Mouse (Mus musculus) adrenal gland, adult 18-20 months (tissue): ENCODE measurements at regions not wholly inside any gene's neighbourhood (a gene's known extent, or its start where the extent isn't known, plus 50 kb on each side); places are given as distances from the start of the nearest gene placed in this dataset.

Experiments
- DNase-seq, 2 experiments: peaks; one replicate each; pipeline ENCODE4 v3.0.0; 2021 to 2022; ENCODE audit warnings: low spot score in 2 of 2

DNA sequence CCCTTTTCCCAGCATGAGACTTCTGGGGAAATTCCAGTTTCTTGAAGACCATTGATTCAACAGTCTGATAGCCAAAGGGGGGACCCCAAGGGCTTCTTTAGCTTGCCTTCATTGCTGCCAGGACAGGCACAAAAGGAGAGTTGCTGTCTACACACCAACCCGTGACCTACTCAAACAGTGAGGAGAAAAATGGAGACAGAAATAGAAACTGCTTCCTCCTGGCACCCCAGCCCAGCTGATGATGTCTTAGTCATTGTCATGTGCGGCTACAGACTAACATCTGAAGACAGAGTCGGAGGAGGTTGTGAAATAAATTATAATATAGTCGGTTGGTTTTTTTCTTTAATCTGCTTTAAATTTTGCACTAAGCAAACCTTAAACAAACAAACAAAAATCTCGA lies 243.2 kb upstream of the Jmjd1c start:
- DNase-seq: no peak

DNA sequence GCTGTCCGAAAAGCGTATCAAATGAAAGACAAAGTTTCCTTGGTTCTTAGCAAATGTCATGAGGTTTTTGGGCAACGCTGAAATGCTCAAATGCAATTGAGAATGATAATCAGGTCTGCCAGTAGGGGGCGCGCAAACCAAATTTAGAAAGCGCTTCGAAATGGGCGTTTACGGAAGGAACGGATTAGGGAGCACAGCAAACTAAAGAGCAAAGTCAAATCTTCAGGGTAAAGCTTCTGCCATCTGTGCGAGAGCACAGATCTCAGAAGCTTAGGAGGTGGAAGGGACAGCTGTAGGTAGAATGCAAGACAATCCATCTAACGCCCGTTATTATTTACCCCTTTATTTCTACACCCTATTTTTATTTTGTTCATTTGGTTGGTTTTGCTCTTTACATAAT lies 242.7 kb upstream of the Jmjd1c start:
- DNase-seq: peak; percentile 86 to 91

DNA sequence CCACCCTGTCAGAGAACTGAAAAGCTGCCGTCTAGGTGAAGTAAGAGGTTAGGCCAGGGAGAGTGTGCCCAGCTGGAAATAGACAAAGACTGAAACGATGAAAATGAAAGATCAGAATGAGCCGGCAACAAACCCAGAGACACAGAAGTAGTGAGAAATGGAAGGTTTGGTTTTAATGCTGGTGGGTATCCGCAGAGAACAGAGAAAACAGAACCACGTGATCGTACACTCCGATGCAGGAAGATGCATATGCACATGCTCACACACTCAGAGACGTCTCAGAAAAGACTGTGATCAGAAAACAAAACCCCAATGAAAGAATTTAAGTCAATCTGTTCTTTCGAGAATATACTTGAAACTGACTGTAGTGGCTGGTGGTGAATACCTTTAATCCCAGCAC lies 241.0 kb upstream of the Jmjd1c start:
- no peak for DNase-seq

DNA sequence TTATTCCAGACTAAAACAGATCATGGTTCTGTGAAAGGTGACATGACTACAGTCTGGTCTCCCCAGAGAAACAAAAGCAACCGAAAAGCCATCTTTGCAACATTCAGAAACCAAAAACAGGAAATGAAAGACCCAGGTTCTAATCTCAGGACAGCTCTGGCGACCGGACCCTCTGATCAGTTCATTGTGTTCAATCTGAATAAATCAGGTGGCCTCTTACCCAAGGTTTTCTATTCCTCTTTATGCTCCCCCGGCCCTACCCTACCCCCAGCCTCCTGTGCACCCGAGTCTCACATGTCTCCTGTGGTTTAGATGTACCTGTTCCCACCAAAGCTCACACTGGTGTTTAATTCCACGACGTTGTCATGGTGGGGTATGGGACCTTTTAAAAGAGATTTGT lies 238.6 kb upstream of the Jmjd1c start:
- no peak for DNase-seq

DNA sequence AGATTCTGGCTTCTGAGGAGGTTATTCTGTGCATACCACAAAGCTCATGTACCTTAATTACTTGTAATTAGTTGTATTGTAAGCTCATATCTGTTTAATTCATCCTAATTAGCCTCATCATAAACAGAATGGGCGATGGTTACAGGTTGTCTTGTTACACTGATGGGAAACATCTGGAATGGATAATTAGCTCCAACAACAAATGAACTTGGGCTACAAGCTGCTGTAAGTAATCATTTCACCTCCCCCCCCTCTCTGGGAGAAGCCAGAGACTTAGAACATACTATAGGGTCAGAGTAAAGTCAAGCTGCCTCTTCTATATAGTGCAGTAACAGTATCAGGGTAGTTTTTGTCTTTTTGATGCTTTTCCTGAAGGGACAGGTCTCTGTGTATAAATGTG lies 234.5 kb upstream of the Jmjd1c start:
- DNase-seq: no peak

DNA sequence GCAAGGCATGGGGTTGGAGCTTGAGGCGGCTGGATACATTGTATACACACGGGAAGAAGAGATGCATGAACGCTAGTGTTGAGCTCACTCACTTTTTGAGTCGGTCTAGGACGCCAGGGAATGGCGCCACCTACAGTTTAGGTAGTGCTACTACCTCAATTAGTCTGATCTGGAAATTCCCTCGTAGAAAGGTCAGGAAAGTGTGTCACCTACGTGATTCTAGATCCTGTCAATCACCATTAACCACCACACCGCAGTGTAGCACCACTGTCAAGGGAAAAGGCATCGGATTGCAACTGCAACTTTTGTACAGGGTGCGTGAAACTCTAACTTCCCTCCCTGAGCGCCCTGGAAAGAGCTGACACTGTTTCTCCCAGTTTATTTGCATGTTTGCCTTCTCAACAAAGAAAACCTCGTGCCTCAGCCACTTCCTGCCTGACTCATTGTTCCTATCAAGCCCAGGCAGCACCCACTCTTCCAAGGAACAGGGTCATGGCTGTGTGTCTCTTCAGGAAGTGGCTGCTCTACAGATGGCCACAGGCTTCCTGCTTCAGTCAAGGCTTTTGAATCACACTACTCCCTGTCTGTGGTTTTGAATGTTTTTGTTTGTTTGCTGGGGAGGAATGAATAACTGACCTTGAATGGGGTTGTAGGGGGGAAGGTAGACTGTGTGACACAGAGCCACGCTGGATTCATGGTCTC lies 231.6 kb upstream of the Jmjd1c start:
- DNase-seq: peak; percentile 35 to 36

DNA sequence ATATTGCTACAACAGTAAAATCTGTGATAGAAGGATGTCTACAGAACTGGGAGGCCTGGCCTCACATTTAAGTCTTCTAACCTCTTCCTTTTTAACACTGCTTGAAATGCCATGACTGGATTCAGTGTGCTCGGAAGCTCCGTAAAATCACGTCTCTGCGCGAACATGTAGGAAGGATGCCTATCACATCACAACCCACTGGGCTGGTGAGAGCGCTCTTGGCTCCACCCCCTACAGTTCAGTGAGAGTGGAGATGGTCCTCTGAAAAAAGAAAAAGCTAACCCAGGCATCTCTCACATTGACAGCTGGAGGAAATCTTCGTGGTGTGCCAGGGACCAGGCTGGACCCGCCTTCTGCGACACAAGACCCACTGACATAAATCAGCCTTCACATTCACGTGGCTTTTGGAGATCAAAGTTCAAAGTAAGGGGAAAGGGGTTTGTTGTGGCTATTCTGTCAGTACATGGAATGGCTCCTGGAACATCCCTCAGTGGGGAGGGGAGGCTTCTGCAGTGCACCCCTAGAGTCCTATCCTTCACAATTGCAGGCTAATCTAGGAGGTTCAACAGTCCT lies 230.8 kb upstream of the Jmjd1c start:
- no peak for DNase-seq

DNA sequence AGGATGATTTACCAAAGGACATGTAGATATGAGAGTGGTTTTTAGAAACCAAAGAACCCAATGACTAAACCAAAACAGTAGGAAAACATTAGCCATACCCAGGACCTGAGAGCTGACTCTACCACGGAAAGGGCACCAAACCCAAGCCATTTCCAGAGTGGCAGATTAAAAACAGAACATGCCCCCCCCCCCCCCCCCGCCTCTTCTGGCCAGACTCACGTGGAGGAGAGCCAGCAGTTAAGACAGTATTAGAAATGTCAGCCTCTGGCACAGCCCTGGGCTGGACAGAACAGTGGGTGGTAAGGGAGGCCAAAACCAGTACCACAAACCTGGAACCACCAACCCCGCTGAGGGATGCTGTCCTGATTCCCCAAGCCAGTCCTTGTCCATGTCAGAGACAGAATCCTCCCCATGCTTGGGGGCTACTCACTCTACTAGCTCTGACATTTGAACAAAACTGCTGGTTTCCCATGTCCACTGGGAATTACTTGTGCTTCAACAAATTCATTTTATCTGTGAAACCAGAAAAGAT lies 224.7 kb upstream of the Jmjd1c start:
- no peak for DNase-seq

DNA sequence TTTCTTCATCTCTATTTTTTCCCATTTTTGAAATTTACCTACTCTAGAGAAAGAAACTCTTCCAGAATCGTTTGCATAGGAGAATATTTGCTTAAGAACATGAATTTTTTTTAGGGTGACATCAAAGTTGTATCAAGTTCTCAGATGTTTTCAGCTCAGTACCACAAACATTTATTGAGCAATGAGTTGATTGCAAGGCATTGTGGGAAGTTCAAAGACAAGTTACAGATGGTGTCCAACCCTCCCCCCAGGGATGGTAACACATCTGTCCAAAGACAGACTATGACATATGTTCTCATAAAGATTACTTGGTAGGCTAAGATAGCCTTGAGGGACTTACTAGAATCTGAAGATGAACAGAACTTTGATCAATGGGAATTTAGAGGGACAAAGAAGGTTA lies 224.3 kb upstream of the Jmjd1c start:
- no peak for DNase-seq

DNA sequence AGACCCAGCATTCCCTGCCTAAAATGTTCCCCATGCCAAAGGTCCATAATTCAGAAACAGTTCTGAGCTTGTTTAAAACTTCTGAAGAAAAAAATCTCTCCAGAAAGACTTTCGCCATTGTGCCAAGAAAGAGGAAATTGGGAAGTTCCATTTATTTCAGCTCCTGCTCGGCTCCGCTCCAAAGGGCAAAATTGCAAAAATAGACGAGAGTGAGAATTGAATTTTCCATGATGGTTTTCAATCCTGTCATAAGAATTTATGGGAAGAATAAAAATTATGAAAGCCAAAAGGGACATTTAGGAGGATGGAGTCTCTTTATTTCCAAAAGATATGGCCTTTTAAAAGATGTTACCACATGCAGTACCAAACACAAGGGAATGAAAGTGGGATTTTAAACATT lies 222.5 kb upstream of the Jmjd1c start:
- DNase-seq: no peak

DNA sequence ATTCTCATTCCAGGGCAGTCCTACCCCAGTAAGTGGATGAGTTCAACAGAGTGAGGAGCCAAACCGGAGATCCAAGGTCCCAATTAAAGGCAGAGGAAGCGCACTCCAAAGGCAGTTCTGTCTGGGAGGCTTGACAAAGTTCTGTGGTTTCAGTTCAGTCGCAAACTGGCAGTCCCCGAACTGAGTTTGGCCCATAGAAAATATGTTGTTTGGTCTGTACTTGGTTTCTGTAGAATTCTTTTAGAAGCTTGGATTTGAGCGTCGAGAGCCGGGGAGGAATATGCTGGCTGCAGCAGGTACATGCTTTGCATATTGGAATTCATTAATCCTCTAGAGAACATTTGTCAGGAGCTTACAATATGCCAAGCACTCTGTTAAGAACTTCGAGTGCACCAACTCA lies 216.9 kb upstream of the Jmjd1c start:
- DNase-seq: no peak

DNA sequence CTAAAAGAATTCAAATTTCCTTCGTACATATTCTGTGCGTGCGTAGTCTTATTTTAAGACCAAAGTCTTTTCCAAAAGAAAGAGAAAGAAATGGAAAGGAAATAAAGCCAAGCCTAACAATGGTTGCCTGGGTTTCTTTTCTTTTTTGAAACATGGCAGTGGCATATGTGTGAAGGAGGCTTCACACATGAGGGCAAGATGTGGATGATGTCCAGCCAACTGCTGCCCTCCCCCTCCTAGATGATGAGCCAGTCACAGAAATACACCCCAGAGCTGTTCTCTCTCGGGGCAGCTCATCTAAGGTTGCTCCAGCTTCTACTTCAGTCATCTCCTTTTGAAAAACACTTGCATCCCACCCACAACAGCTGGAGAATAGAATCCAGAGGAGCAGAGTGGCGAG lies 213.1 kb upstream of the Jmjd1c start:
- DNase-seq: no peak

DNA sequence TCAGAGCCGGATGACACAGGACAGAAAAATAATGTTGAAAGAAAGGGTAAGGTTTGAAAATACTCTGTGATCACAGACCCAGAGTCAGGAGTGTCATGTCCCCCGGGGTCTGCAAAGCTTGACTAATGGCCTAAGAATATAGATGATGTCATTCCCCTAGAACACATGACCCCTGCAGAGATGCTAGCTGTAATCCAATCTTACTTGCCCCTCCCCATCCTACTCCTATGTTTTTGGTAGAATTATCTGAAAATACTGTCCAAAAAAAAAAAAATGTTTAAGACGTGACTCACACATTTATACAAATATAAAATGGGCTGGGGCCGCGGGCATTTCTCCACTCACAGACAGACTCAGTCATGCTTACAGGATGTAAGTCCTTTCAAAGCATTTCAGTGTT lies 210.3 kb upstream of the Jmjd1c start:
- DNase-seq: no peak

DNA sequence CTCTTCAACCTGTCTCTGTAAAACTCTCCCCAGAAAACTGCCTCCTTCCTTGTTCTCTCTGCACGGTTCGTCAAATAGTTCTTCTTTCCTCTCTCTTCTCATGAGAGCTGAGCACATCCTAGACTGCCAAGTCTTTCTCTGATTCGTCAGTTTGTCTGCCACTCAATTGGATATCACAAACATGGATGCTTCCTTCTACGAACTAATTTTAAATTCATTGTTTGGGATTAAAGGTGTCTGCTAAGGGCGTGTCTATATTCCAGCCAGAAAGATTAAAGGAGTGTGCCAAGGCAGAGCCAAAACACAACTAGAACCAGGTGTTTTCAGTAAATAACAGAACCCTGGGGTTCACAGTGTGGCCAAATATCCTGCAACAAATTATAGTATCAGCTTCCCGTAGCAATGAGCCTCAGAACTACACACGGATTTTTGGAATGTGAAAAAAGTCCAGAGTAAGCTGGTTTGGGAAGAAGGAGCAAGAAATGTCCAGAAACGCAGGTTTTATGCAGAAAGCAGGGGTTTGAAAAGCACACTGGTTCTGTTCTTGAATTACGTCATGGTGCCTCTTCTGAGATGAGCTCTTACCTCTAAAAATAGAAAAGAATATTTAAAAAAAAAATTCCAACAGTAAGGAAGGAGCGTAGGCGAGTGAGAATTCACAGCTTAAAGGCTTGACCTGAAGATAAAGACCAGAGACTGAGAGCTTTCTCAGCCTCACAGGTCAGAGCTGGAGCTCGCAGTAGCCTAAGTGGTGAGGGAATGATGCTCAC lies 206.0 kb upstream of the Jmjd1c start:
- no peak for DNase-seq

DNA sequence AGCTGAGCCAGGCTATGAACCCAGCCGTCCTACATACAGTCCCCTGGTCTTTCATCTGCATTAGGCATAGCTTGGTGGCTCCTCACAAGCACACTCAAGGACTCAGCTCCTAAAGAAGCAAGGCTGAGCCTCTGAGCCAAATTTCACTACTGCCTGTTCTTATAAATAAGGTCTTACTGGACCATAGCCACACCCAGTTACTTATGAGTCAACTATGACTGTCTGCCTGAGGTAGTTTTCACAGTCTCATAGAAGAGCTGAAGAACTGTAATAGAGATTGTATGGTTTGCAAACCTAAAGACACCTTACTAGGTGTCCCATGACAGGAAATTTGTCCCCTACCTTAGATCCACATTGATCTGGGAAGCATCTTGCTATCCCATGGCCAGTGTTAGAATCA lies 204.1 kb upstream of the Jmjd1c start:
- no peak for DNase-seq

DNA sequence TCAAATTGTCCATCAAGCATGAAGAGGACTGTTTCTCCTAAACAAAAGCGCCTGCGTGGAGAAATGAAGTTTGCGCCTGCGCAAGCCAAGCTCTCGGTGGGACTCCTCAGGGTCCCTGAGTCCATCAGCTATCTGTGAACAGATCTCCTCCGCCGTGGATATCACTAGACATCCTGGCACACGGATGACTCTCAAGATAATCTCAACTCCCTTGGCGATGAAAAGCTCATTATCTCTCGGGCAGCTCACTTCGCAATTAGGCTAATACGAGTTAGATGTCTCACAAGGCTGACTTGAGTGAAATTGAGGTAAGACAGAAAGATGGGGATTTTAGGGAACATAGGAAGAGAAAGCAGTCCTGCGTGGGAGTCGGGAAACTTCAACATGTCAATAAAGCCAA lies 202.1 kb upstream of the Jmjd1c start:
- DNase-seq: no peak

DNA sequence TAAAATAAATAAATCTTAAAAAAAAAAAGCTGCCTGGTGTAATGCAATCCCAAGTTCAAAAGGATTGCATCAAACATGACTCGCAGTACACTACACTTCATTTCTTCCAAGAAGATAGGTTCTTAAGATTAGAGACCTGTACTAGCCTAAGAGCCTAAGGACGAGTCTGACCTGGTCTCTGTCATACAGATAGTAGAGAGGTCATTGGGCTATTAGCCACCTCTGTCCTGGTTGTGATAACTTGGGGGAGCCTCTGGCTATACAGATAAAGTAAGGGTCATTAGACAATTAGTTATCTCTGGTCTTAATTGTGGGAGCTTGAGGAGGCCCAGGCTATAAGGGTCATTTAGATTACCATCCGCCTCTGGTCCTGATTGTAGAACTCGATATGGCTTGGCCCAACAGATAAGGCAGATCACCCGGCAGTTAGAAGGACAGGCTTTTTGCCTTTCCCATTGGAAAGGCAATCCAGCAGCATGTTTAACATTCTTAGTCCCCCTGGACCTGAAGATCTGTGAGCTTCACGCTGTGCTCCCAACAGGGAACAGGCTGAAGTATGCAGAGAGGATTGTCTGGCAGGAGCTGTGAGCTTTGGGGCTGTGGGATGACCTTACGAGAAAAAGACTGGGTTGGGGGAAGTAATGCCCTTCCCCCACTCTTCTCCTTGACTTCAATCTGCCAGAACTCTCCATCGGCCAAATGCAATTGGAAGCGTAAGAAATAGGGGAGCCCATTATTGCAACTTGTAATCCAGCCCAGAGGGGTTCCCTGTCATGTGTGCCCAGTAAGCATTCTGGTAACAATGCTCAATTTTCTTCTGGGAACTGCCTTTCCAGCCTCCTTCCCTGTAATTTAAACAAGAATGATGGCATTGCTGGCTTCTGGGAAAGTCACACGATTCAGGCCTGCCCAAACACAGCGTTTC lies 199.0 kb upstream of the Jmjd1c start:
- no peak for DNase-seq

DNA sequence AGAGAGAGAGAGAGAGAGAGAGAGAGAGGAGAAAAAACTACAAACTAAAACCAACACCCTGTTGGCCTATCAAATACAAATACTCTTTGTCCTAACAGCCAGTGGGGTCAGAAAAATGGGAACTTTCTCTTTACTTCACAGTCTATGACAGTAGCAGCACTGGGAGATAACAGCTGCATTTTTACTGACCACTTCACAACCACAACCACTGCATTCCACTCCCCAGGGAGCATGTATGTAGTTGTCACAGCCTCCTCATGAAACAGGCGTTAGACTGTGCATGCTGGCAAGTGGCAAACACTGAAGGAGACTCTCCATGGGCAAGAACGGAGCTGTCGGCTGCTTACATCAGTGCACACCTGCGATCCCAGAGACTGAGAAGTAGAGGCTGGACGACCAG lies 196.2 kb upstream of the Jmjd1c start:
- no peak for DNase-seq

DNA sequence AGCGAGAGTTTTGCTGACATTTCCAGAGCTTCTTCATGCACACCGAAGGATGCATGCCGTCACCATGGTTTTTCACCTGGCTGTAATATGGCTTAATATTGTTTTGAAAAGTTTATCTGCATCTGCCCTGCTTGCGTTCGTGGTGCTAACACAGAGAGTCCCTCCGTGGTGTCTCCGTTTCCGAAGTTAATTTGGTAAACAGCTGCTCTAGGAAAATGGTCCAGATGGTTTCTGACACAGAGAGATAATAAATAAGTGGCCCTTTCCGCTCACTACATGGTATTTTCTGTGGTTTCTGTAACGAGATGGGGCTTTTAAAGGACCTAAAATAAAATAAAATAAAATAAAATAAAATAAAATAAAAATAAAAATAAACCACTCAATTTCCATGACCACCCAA lies 195.1 kb upstream of the Jmjd1c start:
- no peak for DNase-seq

DNA sequence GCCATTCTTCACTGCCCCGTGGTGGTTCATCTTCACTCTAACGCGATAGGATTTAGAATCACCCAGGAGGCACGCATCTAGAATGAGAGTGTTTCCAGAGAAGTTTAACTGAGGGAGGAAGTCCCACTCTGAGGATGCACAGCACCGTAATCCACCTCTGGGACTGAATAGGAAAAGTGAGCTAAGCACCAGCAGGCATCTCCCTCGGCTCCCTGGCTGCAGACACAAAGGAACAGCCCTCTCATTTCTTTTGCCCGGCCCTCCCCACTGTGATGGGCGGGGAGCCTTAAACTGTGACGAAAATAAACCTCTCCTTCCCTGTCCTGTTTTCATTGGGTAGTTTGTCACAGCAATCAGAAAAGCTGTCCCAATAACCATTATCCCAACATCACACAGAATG lies 194.1 kb upstream of the Jmjd1c start:
- no peak for DNase-seq
